Mouse (Mus musculus) kidney, adult 9 months (tissue): ENCODE results near the gene Btbd8.

Experiments used
- DNase-seq: peaks from one replicate; pipeline ENCODE4 v3.0.0; 2022

Gene Btbd8

DNA sequence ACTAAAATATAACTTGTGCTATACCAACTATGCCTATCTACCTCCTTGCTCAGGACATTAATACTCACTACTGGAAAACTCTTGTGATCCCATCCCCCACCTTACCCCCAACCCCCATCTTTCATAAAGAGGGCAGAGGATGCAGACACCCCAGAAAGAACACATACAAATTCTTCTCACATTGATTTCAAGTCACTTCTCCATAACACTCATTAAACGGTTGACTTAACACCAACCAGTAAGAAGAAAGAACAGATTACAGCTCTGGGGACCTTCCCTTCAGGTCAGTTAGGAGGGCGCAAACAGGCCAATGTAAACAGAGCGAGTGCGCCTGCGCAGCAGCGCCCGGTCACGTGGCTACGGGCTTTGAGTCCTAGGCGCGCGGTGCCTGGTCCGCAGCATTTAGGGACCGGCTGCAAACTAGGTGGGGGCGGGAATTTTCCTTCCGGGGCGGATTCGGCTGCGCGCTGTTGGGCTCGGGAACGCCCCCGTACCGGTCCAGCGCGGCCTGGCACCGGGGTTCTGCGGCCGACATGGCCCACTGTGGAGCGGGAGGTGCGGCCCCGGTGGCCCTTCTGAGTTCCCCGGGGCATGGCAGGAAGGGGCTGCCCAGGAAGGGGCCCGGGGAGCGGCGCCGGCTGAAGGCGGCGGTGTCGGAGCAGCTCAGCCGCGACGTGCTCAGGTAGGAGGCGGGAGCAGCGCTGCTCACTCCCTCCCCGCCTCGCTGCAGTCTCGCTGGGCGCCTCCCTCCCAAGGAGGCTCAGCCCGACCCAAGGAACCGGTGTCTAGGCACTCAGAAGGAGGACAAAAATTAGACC, at the start of gene Btbd8:
TSS of gene Btbd8 (plus strand) at position 534 of the 818 bp plus-strand sequence.
- peak; percentile 96 for DNase-seq

DNA sequence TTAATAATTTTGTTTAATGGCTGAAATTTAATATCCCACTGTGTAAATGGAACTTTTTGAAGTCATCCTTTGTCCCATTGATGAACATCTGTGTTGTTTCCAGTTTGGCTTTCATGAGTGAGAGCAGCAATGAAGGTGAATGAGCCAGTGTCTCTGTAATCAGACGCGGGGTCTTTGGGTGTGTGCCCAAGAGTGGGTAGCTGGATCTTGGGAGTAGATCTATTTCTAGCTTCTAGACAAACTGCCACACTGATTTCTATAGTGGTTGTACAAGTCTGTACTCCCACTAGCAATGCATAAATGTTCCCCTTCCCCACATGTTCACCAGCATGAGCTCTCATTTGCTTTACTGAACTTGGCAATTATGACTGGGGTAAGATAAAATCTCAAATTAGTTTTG, 48.4 kb upstream of the Btbd8 start:
- no peak for DNase-seq

DNA sequence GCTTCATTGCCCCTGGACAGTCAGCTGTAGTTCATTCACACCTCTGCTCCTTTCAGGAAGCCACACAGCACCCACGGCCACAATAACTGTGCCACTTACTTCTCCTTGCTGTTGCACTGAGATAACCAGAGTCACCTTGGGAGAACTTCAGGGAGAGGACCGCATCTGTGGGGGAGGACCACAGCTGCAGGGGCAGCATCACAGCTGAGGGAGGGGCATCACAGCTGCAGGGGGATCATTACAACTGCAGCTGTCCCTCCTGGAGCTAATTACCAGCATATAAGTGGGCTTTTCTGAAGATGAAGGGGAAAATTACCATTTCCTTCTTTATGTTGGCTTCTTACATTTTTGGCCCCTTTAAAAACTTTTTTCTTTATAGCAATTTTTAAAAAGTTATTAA, 43.4 kb upstream of the Btbd8 start:
- no peak for DNase-seq

DNA sequence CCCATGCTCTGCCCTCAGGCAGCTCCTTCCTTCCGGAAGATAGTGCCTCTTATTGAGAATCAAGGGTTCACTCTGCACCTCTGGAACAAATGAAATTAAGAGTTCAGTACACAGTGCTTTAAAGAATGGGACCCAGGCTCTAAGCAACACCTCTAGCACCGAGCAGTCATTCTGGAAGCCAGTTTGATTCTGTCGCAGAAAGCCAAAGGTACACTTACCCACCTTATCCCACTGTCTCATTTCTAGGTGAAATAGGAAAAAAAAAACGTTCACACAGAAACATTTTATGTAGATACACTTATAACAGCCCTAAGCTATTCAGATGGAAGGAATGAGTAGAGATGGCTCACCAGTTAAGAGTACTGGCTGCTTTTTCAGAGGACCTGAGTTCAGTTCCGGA, 35.4 kb upstream of the Btbd8 start, which contains the start of gene Ephx4:
TSS of gene Ephx4 (plus strand) at position 301 of the 400 bp plus-strand sequence.
- DNase-seq, result no peak

DNA sequence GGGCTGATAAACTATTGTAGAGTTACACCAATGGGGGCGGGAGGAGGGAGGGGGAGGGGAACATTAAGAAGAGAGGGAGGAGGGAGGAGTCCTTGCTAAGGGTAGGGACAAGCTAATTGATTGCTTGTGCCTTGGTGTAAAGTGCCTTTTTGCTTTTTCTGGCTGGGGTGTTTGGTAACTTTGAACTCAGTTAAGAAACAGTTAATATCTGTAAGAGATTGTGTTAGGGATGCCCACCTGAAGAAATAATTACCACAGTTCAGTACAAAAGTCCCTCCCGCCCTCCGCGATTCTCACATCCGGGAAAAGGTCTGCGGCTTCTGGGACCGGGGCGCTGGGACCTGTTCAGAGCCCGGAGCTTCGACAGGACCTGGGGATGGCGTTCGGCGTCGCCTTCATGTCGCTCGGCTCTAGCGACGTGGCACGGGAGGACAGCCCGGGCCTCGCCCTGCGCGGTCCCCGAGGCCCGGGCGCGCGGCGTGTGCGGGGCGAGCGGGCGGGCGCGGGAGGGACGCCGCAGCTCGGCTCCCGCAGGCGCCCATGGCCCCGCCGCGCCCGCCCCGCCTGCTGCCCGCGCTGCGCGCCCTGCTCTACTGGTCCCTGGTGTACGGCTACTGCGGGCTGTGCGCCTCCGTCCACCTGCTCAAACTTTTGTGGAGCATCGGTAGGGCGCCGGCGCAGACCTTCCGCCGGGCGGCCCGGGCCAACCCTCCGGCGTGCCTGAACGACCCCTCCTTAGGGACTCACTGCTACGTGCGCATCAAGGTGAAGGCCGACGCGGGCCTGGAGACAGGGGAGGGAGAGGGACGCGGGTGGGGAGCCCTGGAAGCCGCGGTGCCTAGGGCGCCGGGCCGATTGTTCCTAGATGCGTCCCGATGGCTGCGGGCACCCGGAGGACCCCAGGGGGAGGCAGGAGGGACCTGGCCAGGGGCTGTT, 34.5 kb upstream of the Btbd8 start:
- no peak for DNase-seq

DNA sequence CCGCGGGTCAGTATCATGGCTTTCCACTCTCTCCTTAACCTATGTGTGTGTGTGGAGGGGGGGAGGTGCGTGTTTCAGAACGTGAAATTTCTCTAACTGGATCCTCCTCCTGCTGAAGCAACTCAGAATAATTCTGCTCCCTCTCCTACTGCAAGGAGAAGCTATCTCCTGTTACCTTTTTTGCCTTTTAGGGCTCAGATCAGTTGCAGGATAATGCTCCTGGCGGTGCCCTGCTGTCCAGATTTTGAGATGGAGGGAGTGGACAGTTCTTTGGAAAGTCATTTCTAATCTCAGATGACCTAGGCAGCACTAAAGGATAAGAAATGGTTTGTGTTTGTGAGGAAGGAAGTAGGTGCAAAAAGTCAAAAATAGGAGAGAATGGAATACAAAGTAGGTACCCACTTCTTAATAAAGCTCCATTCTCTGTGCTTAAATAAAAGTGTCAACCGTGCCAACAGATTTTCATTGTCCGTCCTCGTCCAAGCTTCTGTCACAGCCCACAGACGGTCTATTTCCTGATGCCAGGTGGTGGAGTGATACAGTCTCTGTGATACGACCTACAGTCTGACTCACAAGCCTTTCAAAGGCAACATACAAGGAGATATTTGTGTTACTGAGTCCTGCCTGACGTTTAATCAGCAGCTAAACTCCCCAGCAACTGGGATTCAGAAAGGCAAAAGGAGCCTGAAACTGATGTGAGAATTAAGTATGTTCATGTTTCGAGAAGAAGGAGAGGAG, 33.7 kb upstream of the Btbd8 start:
- DNase-seq, result no peak

DNA sequence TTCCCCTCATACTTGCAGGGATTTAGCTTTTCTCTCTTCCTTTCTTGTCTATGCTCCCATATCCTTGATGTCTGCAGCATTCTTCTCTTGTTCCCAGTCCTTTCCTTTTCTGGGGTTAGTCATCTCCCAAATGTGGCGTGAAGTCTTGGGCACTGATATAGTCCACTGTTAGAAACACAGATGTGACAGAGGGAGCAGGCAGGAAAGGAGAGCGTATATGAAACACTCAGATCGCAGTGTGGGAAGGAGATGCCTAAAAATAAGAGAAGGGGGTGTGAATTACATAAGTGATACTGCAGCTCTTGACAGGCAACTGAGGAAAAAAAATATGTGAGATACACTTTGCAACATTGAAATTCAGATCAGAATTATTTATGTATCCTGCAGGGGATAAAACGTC, 32.4 kb upstream of the Btbd8 start:
- DNase-seq, result no peak

DNA sequence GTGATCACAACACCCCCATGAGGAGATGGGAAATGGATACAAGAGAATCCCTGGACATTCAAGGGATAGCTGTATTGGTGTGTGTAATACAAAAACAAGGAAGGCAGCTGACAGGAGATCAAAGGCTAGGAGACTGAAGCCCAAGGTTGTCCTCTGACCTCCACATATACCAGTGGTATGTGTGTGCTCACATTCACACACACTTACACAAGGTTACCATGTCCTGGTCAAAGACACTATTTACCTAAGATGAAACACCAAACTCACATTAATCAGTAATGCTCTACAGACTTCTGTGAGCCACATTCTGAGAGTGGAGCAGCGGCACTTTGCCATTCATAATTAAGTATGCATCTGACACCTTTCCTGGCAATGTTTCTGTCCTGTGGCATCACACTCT, 27.5 kb upstream of the Btbd8 start:
- no peak for DNase-seq

DNA sequence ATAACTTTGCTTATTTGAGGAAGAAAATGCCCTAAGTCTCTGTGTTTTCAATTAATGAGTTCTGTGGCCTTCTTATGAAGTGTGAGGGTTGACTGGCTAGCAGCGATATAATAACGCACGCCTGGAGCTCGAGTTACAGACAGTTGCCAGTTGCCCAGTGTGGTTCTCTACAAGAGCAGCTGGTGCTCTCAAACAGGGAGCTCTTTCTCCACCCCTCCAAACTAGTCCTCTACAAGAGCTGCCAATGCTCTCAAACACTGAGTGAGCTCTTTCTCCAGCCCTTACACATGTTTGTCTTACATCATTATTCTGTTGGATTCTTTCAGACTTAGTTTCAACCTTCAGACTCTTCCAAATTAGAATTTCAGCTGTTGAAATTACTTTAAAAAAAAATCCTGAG, 26.5 kb upstream of the Btbd8 start:
- DNase-seq, result no peak

DNA sequence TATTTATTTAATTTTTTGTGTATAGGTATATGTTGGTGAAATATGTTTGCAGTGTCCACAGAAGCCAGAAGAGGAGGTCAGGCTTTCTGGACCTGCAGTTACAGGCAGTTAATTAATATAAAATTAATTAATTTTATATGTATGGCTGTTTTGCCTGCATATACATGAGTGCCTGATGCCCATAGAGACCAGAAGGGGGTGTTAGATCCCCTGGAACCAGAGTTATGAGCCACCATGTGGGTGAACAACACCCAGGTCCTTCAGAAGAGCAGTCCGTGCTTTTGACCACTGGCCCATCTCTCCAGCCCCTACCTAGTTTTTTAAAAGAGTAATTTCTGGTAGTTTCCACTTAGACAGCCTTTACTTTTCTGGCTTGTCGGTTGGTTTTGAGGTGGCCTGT, 25.5 kb upstream of the Btbd8 start:
- no peak for DNase-seq

DNA sequence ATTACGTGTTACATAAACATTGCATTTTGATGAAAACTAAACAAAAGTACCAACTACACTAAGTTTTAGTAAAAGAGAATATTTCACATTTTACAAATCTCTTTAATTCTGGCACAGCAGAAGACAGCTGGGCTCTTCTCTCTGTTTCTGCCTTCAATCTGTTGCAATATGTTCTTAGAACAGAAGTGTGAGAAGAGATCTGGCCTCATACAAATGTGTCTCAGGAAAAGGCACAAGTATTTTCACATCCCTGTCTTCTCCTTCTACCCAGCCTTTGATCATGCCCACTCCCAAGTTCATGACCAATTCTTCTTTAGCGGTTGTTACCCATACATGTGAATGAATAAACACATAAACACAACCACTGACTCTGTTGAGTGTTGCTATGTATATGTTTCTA, 22.7 kb upstream of the Btbd8 start:
- no peak for DNase-seq

DNA sequence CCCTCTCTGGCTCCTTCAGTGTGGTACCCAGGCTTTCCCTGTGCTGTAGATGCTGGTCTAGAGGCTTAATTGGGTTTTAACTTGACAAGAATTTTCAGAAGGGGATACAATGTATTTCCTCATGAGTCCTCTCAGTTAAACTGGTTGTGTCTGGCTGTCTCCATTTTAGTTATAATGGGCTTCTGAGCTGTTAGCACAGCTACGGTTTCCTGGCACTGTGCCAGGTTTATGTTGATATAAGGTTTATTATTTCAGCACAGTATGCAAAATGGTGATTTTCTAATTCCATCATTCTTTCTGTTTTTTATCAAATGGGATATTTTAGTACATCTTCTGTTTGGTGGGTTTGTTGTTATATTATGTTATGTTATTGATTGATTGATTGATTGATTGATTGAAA, 16.1 kb upstream of the Btbd8 start:
- no peak for DNase-seq

DNA sequence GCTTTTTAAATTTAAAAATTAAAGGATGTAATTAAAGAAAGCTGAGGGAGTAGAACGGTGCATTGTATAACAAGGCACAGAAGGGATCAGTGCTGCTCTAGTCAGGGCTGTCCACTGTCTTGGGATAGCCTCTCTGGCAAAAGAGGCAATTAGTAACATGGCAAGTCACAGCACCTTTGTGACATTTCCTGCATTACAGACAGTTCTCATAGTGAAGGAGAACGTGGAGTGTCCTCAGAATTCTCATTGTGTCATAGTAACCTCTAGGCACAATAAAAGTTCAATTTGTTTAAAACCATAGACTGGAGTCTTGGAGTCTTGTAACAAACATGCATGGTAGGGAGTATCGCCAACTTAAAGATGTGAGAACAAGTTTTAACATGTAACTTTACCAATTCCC, 6.5 kb upstream of the Btbd8 start, which contains the start of gene Lpcat2b:
TSS of gene Lpcat2b (plus strand) at position 301 of the 400 bp plus-strand sequence.
- no peak for DNase-seq

DNA sequence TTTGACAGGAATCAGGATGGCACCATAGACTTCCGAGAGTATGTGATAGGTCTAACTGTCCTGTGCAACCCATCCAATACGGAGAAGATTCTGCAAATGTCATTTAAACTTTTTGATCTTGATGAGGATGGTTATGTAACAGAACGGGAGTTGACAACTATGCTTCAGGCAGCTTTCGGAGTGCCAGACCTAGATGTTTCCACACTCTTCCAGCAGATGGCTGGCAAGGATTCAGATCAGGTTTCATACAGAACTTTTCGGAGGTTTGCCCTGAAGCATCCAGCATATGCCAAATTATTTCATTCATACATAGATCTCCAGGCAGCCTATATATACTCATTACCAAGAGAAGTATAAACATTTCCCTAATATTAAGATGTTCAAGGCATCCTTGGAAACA, 3.8 kb upstream of the Btbd8 start:
- no peak for DNase-seq

DNA sequence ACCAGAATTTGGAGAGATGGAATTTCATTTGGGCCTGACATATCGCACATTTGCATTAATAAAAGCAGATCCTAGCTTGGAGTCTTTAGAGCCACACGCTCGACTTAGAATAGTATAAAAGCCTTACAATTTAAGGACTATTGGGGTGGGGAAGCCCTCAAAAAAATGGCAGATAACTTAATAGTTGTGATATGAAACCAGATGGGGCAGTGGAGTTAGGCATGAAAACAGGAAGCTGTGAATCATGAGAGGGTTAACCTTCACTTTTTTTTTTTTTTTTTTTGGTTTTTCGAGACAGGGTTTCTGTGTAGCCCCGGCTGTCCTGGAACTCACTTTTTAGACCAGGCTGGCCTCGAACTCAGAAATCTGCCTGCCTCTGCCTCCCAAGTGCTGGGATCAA, 1.6 kb upstream of the Btbd8 start:
- DNase-seq, result no peak

DNA sequence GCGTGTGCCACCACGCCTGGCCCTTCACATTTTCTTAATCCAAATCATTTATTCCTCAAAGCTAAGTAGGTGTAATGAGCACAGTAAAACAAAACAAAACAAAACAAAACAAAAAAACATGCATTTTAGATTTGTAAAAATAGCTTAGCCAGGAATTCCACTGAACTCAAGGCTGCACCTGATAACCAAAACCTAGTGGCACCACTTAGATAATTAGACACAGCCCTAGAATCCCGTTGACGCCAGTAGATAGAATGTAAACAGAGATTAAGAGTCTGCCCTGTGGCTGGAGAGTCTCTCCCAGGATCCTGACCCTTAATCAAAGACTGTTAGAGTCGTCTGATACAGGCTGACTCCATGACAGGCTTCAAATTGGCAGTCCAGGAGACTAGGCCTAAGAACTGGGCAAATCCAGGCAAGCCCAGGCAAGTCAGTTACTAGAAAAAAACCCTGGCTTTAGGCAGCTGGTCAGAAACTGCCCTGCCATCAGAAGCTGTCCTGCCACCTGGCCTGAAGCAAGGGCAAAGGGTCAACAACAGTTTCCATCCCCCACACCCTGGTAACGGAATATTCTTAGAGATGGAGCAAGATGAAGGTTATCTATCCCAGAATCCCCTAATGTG, 1.1 kb upstream of the Btbd8 start:
- peak; percentile 8 for DNase-seq

DNA sequence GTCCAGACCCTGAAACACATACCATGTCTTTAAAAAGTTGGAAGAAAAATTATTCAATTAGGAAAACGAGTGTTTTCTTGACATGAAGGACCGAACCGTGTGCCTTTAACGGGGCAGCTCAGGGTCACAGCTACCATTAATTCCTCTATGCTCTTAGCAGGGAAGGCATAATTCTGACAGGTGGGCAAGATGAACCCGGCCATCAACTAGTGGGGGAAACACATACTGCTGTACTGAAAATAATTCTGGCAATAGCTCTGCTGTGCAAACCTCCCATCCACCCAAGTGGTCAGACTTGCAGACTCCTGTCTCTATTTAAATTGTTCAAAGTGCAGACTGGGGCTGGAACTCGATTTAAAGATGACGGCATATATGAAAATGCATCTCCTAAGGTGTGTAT, 556 bp downstream of the Btbd8 start:
- no peak for DNase-seq

DNA sequence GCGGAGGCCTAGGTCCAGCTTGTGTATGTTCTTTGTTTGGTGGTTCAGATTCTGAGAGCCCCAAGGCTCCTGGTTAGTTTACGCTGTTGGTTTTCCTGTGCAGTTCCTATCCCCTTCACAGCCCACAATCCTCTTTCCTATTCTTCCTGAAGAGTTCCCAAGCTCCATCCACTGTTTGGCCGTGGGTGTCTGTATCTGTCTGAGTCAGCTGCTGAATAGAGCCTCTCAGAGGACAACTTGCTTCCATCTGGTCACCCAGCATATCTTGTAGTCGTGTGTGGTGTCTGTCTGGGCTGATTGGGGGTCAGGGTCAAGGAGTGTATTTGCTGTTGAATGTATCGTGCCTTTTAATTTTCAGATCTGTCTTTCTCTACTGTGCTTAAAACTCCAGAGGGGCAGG, 4.1 kb downstream of the Btbd8 start:
- DNase-seq, result no peak

DNA sequence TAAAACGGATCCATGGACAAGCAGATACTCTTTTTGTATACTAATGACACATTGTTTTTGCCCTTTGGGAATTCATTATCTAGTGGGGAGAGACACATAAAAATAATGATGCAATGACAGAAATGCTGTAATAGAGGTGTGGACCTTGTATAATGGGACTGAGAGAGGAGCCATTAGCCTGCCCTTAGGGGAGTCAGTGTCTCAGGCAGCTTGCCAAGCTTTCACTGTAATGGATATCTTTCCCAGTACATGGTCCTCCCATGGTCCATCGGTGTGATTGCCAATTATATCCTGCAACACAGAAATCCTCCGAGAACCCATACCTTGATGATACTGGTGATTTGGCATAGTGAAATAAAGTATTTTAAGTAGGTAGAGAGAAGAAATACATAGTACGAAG, 6.5 kb downstream of the Btbd8 start:
- DNase-seq, result no peak

DNA sequence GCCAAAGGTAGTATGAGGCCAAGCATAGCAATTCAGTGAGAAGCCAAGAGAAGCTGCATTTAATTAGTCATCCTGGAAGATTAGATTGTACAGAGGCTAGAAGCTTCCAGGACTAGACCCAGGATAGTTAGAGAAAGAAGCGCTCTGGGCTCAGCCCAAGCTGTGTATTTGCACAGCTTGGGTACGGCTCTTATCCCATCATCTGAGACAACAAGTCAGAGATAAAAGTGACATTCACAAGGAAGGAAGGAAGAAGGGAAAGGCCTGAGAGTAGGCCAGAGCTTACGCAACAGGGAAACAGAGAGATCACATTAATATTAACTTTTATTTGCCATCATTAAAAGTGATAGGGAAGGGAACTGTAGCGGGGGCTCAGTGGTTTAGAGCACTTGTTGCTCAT, 10.2 kb downstream of the Btbd8 start:
- DNase-seq, result no peak

DNA sequence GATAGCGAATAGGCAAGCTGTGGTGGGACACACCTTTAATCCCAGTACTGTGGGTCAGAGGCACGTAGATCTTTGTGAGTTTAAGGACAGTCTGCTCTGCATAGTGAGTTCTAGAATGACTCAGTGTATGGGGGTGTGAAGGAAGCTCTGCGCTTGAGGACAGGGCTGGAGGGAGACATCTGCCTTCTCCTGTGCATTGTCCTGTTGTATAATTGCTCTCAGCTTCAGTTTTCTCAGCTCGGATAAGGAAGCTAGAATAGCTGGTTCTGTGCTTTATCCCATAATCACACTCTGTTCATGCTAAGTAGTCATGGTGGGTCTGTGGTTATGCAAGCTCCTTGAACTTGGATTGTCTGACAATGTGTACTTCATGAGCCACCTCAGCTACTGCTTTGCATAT, 11.0 kb downstream of the Btbd8 start:
- DNase-seq, result no peak

DNA sequence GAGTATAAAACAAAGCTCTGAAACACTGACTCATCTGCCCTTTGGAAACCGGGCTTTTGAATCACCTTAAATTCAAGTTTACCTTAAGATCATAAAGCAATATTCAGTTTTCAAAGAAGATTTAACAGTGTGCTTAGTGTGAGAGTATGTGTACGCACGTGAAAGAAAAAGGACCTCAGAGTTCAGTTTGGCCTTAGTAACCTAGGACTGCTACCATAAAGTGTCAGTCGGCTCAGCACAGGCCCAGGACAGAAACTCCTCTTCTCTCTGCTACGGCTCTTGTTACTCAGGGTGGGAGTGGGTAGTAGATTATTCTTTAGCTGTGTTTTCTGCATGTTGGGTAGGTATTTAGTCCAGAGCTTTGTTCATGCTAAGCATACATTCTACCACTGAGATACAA, 11.8 kb downstream of the Btbd8 start:
- no peak for DNase-seq

DNA sequence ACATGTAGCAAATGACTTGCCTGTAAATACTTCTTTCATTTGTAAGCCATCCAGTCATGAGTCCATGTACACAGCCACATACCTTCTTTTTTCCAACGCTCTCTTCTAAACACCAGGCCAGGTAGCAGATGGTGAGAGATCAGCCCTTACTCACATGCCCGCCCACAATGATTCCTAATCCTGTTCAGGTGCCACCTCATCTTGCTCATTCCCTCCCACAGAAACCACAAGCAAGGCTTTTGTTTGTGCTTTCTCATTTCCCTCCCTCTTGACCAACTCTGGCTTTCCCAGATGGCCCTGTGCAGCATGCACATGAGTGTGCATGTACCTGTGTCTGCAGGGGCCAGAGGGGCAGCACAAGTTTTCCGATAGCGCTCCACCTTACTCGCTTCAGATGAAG, 12.5 kb downstream of the Btbd8 start:
- DNase-seq, result no peak
